Mouse (Mus musculus) left cerebral cortex, adult 2 months (tissue): ENCODE data around the gene Scn2b. TPM values are rescaled to one million over a fixed set of nuclear protein-coding genes. Genes with fewer than 3 reads are reported as not detected.

Experiments used
- DNase-seq, 2 experiments: peaks; one replicate each; pipeline ENCODE4 v3.0.0; 2021 to 2022; ENCODE audit warnings: low spot score in 2 of 2, mixed read lengths in 1 of 2; ENCODE audit errors: extremely low spot score in 1 of 2
- H3K27ac ChIP-seq: fragments of 200-600 bp; 2 replicates; pipeline ENCODE4 v1.8.1; 2022
- H3K4me3 ChIP-seq: fragments of 200-600 bp; 2 replicates; pipeline ENCODE4 v1.8.1; 2022
- CTCF ChIP-seq: fragments of 200-600 bp; IDR thresholded peaks from 2 replicates; pipeline ENCODE4 v1.8.1; 2022; ENCODE audit warnings: antibody characterized with exemption, mild to moderate bottlenecking, moderate library complexity
- intact Hi-C: fragments of 180-260 bp; cut with DNase I; formaldehyde crosslinking; loops from one replicate; pipeline ENCODE4 v1.15.1; 2025
- total RNA-seq, 2 experiments: library from RNA; stranded (reverse); gene quantifications; 2 replicates each; pipeline ENCODE4 v1.2.3; 2021

The Scn2b gene
- total RNA-seq, 2 experiments from 2014 or later: 238 to 254 TPM

DNA sequence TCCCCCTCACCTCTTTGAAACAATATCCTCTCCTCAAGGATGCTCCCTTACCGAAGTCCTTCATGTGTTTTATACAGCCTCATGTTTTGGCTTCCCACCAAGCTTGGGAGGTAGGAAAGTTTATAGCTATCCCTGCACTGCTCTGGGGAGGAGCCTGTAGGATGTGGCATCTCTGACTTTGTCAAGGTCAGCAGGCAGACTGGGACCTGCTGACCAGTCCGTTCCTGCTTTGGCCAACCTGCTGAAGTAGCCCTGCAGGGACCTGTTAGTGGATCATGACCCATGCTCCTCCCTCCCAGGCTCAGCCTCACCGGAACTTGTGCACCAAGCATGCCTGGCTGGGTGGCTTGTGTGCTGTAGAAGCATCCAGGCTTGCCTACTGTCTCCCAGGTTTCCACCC, 25.1 kb downstream of the Scn2b start:
- Histone ChIP-seq H3K4me3 (no peak overlapping the region), H3K27ac (no peak overlapping the region)
- no peak for TF ChIP-seq CTCF
- intact Hi-C loops: loop anchor here (10.0 kb wide), 1 partner anchor 328 kb away; no protein-coding TSS in a partner anchor
- DNase-seq: no peak

- DNase-seq: peak in 1 of 2 experiments; percentile 43
- TF ChIP-seq CTCF: peak; percentile 36
- H3K4me3 ChIP-seq: peak overlapping the region; percentile 50
- H3K27ac ChIP-seq: peak overlapping the region; percentile 85
- intact Hi-C loops: loop anchor here (1.0 to 10.0 kb wide), 5 partner anchors 91 to 331 kb away; partner anchors contain the start of gene Mpzl3
These were observed 28.1 kb downstream of the Scn2b start for GRCm38 (mm10) chr9:45145533-45146266.

DNA sequence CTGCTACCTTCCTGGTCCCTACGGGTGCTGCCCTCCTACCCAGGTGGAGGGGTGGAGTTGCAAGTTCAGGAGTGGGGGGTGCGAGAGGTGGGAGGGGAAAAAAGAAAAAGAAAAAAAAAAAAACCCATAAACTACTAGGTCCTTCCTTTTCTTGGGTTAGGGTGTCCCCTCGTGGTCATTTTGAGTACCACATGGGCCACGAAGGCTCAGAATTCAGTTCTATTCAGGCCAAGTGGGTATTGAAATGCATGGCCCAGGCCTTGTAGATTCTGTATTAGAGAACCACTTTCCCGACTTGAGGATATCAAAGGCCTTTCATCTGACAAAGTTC, 28.6 kb downstream of the Scn2b start:
- peak; percentile 72 to 82 for DNase-seq
- peak; percentile 94 for TF ChIP-seq CTCF
- intact Hi-C loops: loop anchor here (1.0 to 10.0 kb wide), 3 partner anchors 123 to 331 kb away; no protein-coding TSS in a partner anchor
- peak overlapping the region; percentile 50 for H3K4me3 ChIP-seq
- H3K27ac ChIP-seq: peak overlapping the region; percentile 85

- Histone ChIP-seq H3K27ac (peak overlapping the region; percentile 19; the same call in 1 of the 2 replicates), H3K4me3 (no peak overlapping the region)
- intact Hi-C loops: no loop called here
- DNase-seq: no peak
- no peak for TF ChIP-seq CTCF
These were observed 33.4 kb downstream of the Scn2b start for GRCm38 (mm10) chr9:45150933-45151332.

DNA sequence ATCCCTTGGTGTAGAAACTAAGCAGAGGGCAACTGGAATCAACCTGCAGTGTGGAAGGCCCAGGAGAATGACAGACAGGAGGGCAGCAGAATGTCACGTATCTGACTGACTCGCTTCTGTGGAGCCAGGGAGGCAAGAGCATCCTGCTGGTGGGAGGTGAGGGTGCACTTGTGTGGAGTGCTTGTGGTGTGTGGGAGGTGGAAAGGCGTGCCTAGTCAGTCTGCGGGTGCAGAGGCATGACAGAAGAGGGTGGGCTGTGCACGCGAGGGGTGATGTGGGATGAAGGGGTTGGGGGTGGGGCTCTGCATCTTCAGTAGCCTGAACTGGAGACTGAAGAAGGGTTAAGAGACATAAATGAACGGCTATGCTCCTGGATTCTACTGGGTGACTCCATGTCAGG, 35.8 kb downstream of the Scn2b start:
- Histone ChIP-seq H3K27ac (no peak overlapping the region), H3K4me3 (no peak overlapping the region)
- DNase-seq: no peak
- intact Hi-C loops: no loop called here
- TF ChIP-seq CTCF: no peak

DNA sequence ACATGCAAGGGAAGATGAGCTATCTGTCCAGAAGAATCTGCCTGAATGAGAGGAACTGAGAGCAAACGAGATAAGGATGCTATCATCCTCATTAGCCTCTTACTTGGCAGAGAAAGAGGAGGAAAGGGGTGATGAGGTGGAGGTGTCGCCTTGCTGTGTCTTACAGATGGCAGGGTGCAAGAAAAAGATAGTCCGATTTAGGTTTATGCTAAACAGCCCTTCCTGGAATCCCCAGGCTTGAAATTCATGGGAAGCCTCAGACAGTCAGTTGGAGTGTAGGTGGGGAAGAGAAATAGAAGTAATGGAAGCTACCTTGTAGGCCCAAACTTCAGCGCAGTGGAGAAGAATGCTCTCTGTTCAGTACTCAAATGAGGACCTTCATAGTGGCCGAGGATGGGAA, 50.3 kb downstream of the Scn2b start:
- H3K27ac ChIP-seq: peak overlapping the region; percentile 80
- no peak for TF ChIP-seq CTCF
- no peak for DNase-seq
- no peak overlapping the region for H3K4me3 ChIP-seq
- intact Hi-C loops: no loop called here

- intact Hi-C loops: loop anchor here (1.0 kb wide), 1 partner anchor 12 kb away; the partner anchor contains the start of gene BC049352
- DNase-seq: peak; percentile 31 to 58
- no peak overlapping the region for H3K4me3 ChIP-seq
- peak overlapping the region; percentile 71 for H3K27ac ChIP-seq
- TF ChIP-seq CTCF: no peak
These were observed 52.6 kb downstream of the Scn2b start for GRCm38 (mm10) chr9:45170150-45170549.

- TF ChIP-seq CTCF: no peak
- intact Hi-C loops: no loop called here
- Histone ChIP-seq H3K4me3 (no peak overlapping the region), H3K27ac (no peak overlapping the region; the same call in 1 of the 2 replicates)
- DNase-seq: no peak
These were observed 53.6 kb downstream of the Scn2b start for GRCm38 (mm10) chr9:45171073-45171610.

- TF ChIP-seq CTCF: no peak
- Histone ChIP-seq H3K4me3 (no peak overlapping the region), H3K27ac (peak overlapping the region; percentile 21)
- intact Hi-C loops: no loop called here
- no peak for DNase-seq
These were observed 55.9 kb downstream of the Scn2b start for GRCm38 (mm10) chr9:45173475-45173874.

- no peak for TF ChIP-seq CTCF
- intact Hi-C loops: no loop called here
- Histone ChIP-seq H3K4me3 (no peak overlapping the region), H3K27ac (no peak overlapping the region)
- no peak for DNase-seq
These were observed 61.7 kb downstream of the Scn2b start for GRCm38 (mm10) chr9:45179282-45179681.

Other genes with a start within 250 kb of the Scn2b start
- 10 to 100 TPM; 81.5 to 97.4 TPM for gene Kmt2a, start 236.5 kb upstream of the Scn2b start, total RNA-seq
- gene Atp5l, start 197.0 kb upstream of the Scn2b start, total RNA-seq: 100 to 1,000 TPM; 302 to 340 TPM
- 10 to 100 TPM; 66.4 to 68.0 TPM for gene Ube4a, start 152.2 kb upstream of the Scn2b start, total RNA-seq
- gene Cd3g, start 137.4 kb upstream of the Scn2b start, total RNA-seq: not detected
- not detected for gene Cd3d, start 136.0 kb upstream of the Scn2b start, total RNA-seq
- not detected for gene Cd3e, start 108.2 kb upstream of the Scn2b start, total RNA-seq
- 1 to 10 TPM; 1.2 to 1.9 TPM for gene Mpzl2, start 78.0 kb upstream of the Scn2b start, total RNA-seq
- 1 to 10 TPM; 3.9 to 5.0 TPM for gene Mpzl3, start 62.6 kb upstream of the Scn2b start, total RNA-seq
- gene Jaml, start 38.6 kb upstream of the Scn2b start, total RNA-seq: under 1 TPM; 0.41 to 0.98 TPM
- 10 to 100 TPM; 52.1 to 74.9 TPM for gene Scn4b, start 20.6 kb downstream of the Scn2b start, total RNA-seq
- gene BC049352, start 64.2 kb downstream of the Scn2b start, total RNA-seq: under 1 TPM; 0.63 to 0.75 TPM
- gene Tmprss4, start 86.3 kb downstream of the Scn2b start, total RNA-seq: not detected
- gene Il10ra, start 151.4 kb downstream of the Scn2b start, total RNA-seq: 1 to 10 TPM; 3.0 to 3.3 TPM
- gene Tmprss13, start 201.3 kb downstream of the Scn2b start, total RNA-seq: not detected